Mouse (Mus musculus) heart, postnatal 36 days (tissue): ENCODE measurements around the gene Gm5415. TPM values are rescaled to one million over a fixed set of nuclear protein-coding genes. Genes with fewer than 3 reads are reported as not detected.
"Not testable (repeated sequence)": the region's sequence is repeated elsewhere in the genome, so short reads cannot be mapped to it uniquely, and the experiment has no call there.

Experiments
- DNase-seq, 2 experiments: peaks; one replicate each; pipeline ENCODE4 v3.0.0; 2021 to 2022
- intact Hi-C: fragments of 180-260 bp; cut with DNase I; formaldehyde crosslinking; loops from one replicate; pipeline ENCODE4 v1.15.1; 2025
- total RNA-seq, 2 experiments: library from RNA; stranded (reverse); gene quantifications; 2 replicates each; pipeline ENCODE4 v1.2.3; 2021

Gene Gm5415
- total RNA-seq = not detected

GRCm38 (mm10) chr1:32547194-32547593 is at the start of gene Gm5415:
Gene Gm5415 (minus strand): TSS chr1:32547294.
- DNase-seq, intact Hi-C loops: not testable (repeated sequence)

DNA sequence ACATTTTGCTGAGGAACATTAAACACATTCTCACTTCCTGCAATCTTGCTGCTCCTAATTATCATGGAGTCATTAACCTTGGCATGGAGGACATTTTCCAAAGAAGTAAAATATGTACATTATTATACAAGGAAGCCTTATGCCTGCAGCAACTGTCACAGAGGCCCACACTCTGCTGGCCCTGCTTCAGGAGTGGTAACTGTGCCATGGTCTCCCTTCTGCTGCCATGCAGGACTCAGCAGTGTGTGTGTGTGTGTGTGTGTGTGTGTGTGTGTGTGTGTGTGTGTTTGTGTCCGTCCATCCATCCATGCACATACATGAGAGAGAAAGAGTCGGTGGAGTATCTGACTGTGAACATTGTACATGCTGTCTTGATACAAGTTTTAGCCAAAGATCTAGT is 21.8 kb upstream of the Gm5415 start:
- DNase-seq = no peak
- intact Hi-C loops = no loop called here

GRCm38 (mm10) chr1:32553925-32554324 is 6.8 kb upstream of the Gm5415 start:
- intact Hi-C loops = no loop called here
- no peak for DNase-seq

- intact Hi-C loops = no loop called here
- no peak for DNase-seq
Measured at GRCm38 (mm10) chr1:32553459-32553858, 6.4 kb upstream of the Gm5415 start.

DNA sequence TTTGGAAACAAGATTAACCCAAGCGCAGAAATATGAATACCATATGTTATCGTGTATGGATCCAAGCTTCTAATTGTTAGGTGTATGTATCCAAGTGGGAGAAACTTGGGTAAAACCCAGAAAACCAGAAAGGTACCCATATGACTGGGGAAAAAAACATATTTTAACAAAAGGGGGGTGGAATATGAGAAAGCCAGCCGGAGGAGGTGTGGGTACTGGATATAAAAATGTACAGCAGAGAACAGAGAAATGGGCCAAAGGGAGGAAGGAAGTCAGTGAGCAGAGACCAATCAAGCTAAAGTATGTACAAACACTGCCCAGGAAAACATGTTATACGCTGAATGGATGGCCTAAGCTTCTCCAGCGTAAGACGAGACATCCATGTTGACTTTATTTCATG is 43.7 kb downstream of the Gm5415 start:
- intact Hi-C loops = no loop called here
- no peak for DNase-seq
